Mouse (Mus musculus): Measurements from ENCODE around the gene Socs2.

Gene Socs2

GRCm38 (mm10) chr10:95439718-95440339 lies 22.8 kb upstream of the Socs2 start:
- TF ChIP-seq GATA4 (IDR thresholded peaks at IDR 0.05; ENCODE audit: insufficient replicate concordance, low read length), result no peak

GRCm38 (mm10) chr10:95438941-95439340 lies 22.0 kb upstream of the Socs2 start:
- peak; percentile 76 for TF ChIP-seq GATA4 (IDR thresholded peaks at IDR 0.05; ENCODE audit: insufficient replicate concordance, low read length)

GRCm38 (mm10) chr10:95430271-95430670 lies 13.3 kb upstream of the Socs2 start:
- TF ChIP-seq GATA4 (IDR thresholded peaks at IDR 0.05; ENCODE audit: insufficient replicate concordance, low read length), result no peak

- TF ChIP-seq GATA4 (IDR thresholded peaks at IDR 0.05; ENCODE audit: insufficient replicate concordance, low read length), result no peak
Measured at GRCm38 (mm10) chr10:95429111-95429510, 12.1 kb upstream of the Socs2 start.

- no peak for TF ChIP-seq GATA4 (IDR thresholded peaks at IDR 0.05; ENCODE audit: insufficient replicate concordance, low read length)
Measured at GRCm38 (mm10) chr10:95426207-95427115, 9.5 kb upstream of the Socs2 start.

- TF ChIP-seq GATA4 (IDR thresholded peaks at IDR 0.05; ENCODE audit: insufficient replicate concordance, low read length), result no peak
Measured at GRCm38 (mm10) chr10:95422681-95423080, 5.7 kb upstream of the Socs2 start.

GRCm38 (mm10) chr10:95420284-95420683 lies 3.3 kb upstream of the Socs2 start:
- no peak for TF ChIP-seq GATA4 (IDR thresholded peaks at IDR 0.05; ENCODE audit: insufficient replicate concordance, low read length)

GRCm38 (mm10) chr10:95419726-95420125 lies 2.7 kb upstream of the Socs2 start:
- no peak for TF ChIP-seq GATA4 (IDR thresholded peaks at IDR 0.05; ENCODE audit: insufficient replicate concordance, low read length)

GRCm38 (mm10) chr10:95418631-95419030 lies 1.7 kb upstream of the Socs2 start:
- TF ChIP-seq GATA4 (IDR thresholded peaks at IDR 0.05; ENCODE audit: insufficient replicate concordance, low read length), result no peak

GRCm38 (mm10) chr10:95417496-95418236 lies 686 bp upstream of the Socs2 start:
- no peak for TF ChIP-seq GATA4 (IDR thresholded peaks at IDR 0.05; ENCODE audit: insufficient replicate concordance, low read length)

- TF ChIP-seq GATA4 (IDR thresholded peaks at IDR 0.05; ENCODE audit: insufficient replicate concordance, low read length), result no peak
Measured at GRCm38 (mm10) chr10:95416361-95416684, 657 bp downstream of the Socs2 start.

GRCm38 (mm10) chr10:95415533-95416360 lies 1.2 kb downstream of the Socs2 start:
- no peak for TF ChIP-seq GATA4 (IDR thresholded peaks at IDR 0.05; ENCODE audit: insufficient replicate concordance, low read length)

- TF ChIP-seq GATA4 (IDR thresholded peaks at IDR 0.05; ENCODE audit: insufficient replicate concordance, low read length), result no peak
Measured at GRCm38 (mm10) chr10:95415159-95415532, 1.8 kb downstream of the Socs2 start.

- no peak for TF ChIP-seq GATA4 (IDR thresholded peaks at IDR 0.05; ENCODE audit: insufficient replicate concordance, low read length)
Measured at GRCm38 (mm10) chr10:95414316-95415158, 2.4 kb downstream of the Socs2 start.
